Mouse (Mus musculus): ENCODE results near the gene St6gal1. TPM values are rescaled to one million over a fixed set of nuclear protein-coding genes. Genes with fewer than 3 reads are reported as not detected.

Gene St6gal1
- polyA plus RNA-seq, 2 experiments, result 10.5 to 10.6 TPM

DNA sequence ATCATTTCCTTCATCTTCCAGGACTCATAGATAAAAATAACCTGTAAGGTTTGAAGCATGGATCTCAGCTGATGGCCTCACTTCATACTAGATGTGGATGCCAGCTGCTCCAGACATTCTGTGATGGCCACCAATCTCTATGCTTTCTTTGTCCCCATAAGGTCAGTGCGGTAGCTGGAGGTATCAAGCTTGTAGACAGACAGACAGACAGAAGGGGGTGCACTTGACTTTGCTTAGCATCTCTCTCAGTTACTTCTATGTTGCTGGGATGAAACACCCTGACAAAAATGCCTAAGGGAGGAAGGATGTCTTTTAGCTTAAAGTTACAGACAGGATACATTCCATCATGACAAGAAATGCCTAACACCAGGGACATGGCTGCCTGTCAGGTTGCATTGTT lies 59.1 kb downstream of the St6gal1 start:
- Histone ChIP-seq H3K4me2 (ENCODE audit: low read depth) (no peak overlapping the region), H3K27ac (no peak overlapping the region), H3K27me3 (ENCODE audit: control insufficient read depth, insufficient read depth, low read length) (no peaks in the 10 kb centered on the region), H3K4me1 (replicated peaks; ENCODE audit: control insufficient read depth in 2 of 2, insufficient read depth in 2 of 2, low read length in 1 of 2) (peaks cover 0 to 6% of the 10 kb centered on the region in 2 experiments; a peak in 1 of 4 replicates), H3K9me3 (ENCODE audit: control insufficient read depth, low read length) (no peaks in the 10 kb centered on the region), H3K9ac (replicated peaks) (no peak overlapping the region), H3K36me3 (replicated peaks; ENCODE audit: control insufficient read depth, insufficient read depth, low read depth) (no peaks in the 10 kb centered on the region), H3K4me3 (ENCODE audit: insufficient read depth in 1 of 2, low read depth in 2 of 2, low read length in 2 of 2) (no peak overlapping the region)
- DNase-seq (ENCODE audit: low read depth in 3 of 3, low spot score in 3 of 3) (no peak), ATAC-seq (ENCODE audit: insufficient read depth) (no peak)
- WGBS (ENCODE audit: insufficient replicate concordance), result 60% methylated on average over 1 of the region's 1 CpGs
- TF ChIP-seq CTCF (IDR thresholded peaks at IDR 0.05; ENCODE audit: low read depth) (no peak), EP300 (IDR thresholded peaks at IDR 0.05; ENCODE audit: low read depth) (no peak)

DNA sequence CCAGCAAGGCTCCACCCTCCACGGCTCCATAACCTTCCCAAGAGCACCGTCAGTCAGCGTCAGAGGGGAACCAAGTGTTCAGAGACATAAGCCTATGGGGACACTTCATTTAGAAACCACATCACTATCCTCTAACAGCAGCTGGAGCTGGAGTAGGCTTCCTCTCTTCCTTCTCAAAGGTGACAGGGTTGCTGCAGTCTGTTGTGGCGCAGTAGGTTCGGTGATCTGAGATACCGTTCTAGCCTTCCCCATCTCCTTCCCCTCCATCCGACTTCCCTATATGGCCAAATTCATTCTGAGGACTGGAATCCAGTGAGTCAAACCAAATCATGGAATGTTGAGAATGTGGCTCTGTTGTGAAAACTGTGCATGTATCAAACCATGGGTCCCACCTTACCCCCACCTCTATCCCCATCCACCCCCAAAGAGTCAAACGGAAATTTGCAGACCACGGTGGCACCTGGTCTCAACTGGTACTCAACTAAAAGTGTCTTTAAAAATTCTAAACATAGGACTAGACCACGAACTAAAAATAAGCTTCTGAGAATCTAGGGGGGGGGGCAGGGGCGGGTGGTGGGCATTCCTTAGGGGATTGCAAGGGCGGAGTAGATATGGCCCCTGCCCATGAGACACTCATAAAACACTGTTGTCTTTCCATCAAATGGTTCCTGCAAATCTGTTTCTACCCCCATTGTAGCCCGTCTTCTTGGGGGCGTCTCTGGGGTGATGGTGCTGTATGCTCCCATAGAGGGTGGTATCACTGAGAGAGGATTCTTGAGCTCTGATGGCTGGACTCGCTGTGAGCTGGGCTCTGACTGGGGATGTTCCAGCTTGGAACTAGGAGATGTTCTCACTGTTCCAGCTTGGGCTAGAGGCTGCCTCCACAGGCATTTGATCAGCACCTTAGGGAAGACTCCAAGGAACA lies 60.2 kb downstream of the St6gal1 start:
- Histone ChIP-seq H3K9ac (replicated peaks) (no peak overlapping the region), H3K4me2 (ENCODE audit: low read depth) (no peak overlapping the region), H3K36me3 (replicated peaks; ENCODE audit: control insufficient read depth, insufficient read depth, low read depth) (no peaks in the 10 kb centered on the region), H3K9me3 (ENCODE audit: control insufficient read depth, low read length) (no peaks in the 10 kb centered on the region), H3K27me3 (ENCODE audit: control insufficient read depth, insufficient read depth, low read length) (no peaks in the 10 kb centered on the region), H3K4me1 (replicated peaks; ENCODE audit: control insufficient read depth in 2 of 2, insufficient read depth in 2 of 2, low read length in 1 of 2) (peaks cover 0 to 9% of the 10 kb centered on the region in 2 experiments; a peak in 1 of 4 replicates), H3K27ac (no peak overlapping the region), H3K4me3 (ENCODE audit: insufficient read depth in 1 of 2, low read depth in 2 of 2, low read length in 2 of 2) (no peak overlapping the region)
- 20% methylated on average over 15 of the region's 15 CpGs for WGBS (ENCODE audit: insufficient replicate concordance)
- DNase-seq (ENCODE audit: low read depth in 3 of 3, low spot score in 3 of 3), result no peak
- no peak for ATAC-seq (ENCODE audit: insufficient read depth)
- TF ChIP-seq CTCF (IDR thresholded peaks at IDR 0.05; ENCODE audit: low read depth), result no peak
- TF ChIP-seq EP300 (IDR thresholded peaks at IDR 0.05; ENCODE audit: low read depth), result no peak

DNA sequence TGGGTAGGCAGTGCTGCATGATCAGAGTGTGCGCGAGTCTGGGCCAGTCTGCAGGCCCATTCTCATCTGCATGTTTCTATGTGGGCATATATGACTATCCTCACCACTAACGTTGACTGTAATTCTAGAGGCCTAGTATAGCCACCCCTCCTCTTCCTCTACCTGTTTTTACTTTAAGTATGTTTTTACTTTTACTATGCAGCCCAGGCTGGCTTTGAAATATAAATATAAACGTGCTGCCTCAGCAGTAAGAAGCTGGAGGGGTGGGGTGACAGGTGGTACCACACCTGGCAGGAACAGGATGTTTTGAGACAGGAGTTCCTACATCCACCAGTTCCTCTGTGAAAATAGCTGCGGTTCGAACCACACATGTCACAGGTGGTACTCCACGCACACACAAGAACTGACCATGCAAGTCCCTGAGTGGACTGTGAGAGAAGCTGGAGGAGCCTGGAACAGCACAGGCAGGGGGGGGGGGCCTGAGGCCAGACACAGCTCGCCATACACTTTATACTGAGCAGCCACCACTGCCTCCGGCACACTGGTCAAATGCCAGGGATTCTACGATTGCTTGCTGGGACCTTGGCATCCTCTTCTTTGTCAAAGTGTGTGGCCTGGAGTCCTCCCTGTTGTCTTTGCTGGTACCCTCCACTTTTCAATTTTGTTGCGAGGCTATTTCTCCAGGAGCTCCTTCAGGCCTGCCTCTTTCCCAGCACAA lies 62.0 kb downstream of the St6gal1 start:
- no peak for TF ChIP-seq CTCF (IDR thresholded peaks at IDR 0.05; ENCODE audit: low read depth)
- TF ChIP-seq EP300 (IDR thresholded peaks at IDR 0.05; ENCODE audit: low read depth), result no peak
- 66% methylated on average over 11 of the region's 11 CpGs for WGBS (ENCODE audit: insufficient replicate concordance)
- Histone ChIP-seq H3K27ac (no peak overlapping the region), H3K36me3 (replicated peaks; ENCODE audit: control insufficient read depth, insufficient read depth, low read depth) (no peaks in the 10 kb centered on the region), H3K4me3 (ENCODE audit: insufficient read depth in 1 of 2, low read depth in 2 of 2, low read length in 2 of 2) (no peak overlapping the region), H3K9ac (replicated peaks) (no peak overlapping the region), H3K4me2 (ENCODE audit: low read depth) (no peak overlapping the region), H3K9me3 (ENCODE audit: control insufficient read depth, low read length) (no peaks in the 10 kb centered on the region), H3K27me3 (ENCODE audit: control insufficient read depth, insufficient read depth, low read length) (no peaks in the 10 kb centered on the region), H3K4me1 (replicated peaks; ENCODE audit: control insufficient read depth in 2 of 2, insufficient read depth in 2 of 2, low read length in 1 of 2) (peaks cover 0 to 12% of the 10 kb centered on the region in 2 experiments; a peak in 2 of 4 replicates)
- DNase-seq (ENCODE audit: low read depth in 3 of 3, low spot score in 3 of 3), result no peak
- ATAC-seq (ENCODE audit: insufficient read depth), result no peak

DNA sequence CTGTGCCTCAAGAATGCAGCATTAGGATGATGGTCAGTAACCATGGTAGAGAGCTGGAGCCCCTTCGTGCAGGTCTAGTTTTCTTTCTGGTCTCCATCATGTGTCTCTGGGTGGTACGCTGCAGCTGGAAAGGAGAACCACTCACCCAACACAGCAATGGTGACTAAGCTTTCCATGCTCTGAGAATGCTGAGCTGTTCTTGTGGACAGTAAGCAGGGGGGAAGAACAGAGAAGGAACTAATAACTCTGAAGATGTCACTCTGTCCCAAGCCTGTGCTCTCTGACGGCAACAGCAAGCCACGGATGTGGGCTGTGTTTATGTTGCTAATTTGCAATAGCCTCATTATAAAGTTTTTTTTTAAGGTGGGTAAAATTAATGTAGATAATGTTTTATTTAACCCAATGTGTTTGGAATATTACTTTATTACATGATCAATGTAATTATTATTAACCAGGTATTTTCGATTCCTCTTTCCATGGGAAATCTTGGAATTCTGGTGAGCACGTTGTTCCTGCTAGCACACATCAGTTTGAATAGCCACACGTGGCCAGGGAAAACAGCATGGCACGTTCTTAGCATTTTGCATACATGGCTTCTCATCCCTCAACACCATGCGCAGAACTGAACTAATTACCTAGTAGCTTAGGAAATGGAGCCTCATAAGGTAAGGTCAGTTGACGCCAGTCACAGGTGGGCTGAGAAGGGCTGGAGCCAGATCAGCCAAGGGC lies 62.9 kb downstream of the St6gal1 start:
- Histone ChIP-seq H3K4me3 (ENCODE audit: insufficient read depth in 1 of 2, low read depth in 2 of 2, low read length in 2 of 2) (no peak overlapping the region), H3K36me3 (replicated peaks; ENCODE audit: control insufficient read depth, insufficient read depth, low read depth) (no peaks in the 10 kb centered on the region), H3K27me3 (ENCODE audit: control insufficient read depth, insufficient read depth, low read length) (no peaks in the 10 kb centered on the region), H3K27ac (no peak overlapping the region), H3K9me3 (ENCODE audit: control insufficient read depth, low read length) (no peaks in the 10 kb centered on the region), H3K4me2 (ENCODE audit: low read depth) (no peak overlapping the region), H3K4me1 (replicated peaks; ENCODE audit: control insufficient read depth in 2 of 2, insufficient read depth in 2 of 2, low read length in 1 of 2) (peaks cover 0 to 6% of the 10 kb centered on the region in 2 experiments; a peak in 2 of 4 replicates), H3K9ac (replicated peaks) (no peak overlapping the region)
- ATAC-seq (ENCODE audit: insufficient read depth) (no peak), DNase-seq (ENCODE audit: low read depth in 3 of 3, low spot score in 3 of 3) (no peak)
- TF ChIP-seq CTCF (IDR thresholded peaks at IDR 0.05; ENCODE audit: low read depth), result no peak
- no peak for TF ChIP-seq EP300 (IDR thresholded peaks at IDR 0.05; ENCODE audit: low read depth)
- WGBS (ENCODE audit: insufficient replicate concordance), result 50% methylated on average over 10 of the region's 10 CpGs
